Mouse (Mus musculus) liver, adult 2 months (tissue): ENCODE results near the gene Park7.

Experiments
- CTCF ChIP-seq: fragments of 200-500 bp; IDR thresholded peaks from 2 replicates; pipeline ENCODE4 v1.5.1; 2011; ENCODE audit warnings: low read depth, low read length, control low read depth
- POLR2A ChIP-seq: fragments of 200-500 bp; IDR thresholded peaks from 2 replicates; pipeline ENCODE4 v1.6.1; 2011; ENCODE audit warnings: low read length, control low read depth; ENCODE audit not compliant: insufficient read depth; ENCODE audit errors: extremely low read depth

DNA sequence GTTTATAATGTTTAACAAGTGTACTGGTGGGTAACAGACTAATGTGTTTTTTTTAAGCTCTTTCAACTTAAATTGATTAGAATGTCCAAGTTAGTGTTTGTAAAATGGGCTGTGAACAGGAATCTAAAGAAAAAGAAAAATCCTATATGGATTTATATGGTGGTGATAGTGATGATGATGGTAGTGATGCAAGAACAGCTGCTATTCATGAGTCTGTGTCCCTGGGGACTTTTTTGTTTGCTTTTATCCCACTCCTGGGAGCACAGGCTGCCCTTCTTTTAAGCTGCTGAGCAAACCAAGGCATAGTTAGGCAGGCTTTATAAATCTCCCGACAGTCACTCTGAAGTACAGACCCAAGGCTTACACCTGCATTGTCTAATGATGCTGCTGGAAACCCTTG lies 19.3 kb upstream of the Park7 start:
- TF ChIP-seq POLR2A (no peak), CTCF (no peak)
